In genomic region chr12:76512731-76513130, GRCm38 (mm10) we compare ENCODE assay signal across 13 mouse cellular contexts. TPM values are rescaled to one million over a fixed set of nuclear protein-coding genes. Genes with fewer than 3 reads are reported as not detected.
A peak's percentile ranks its signal among the peaks of the same experiment; 100 is the strongest.
DNase-seq lines count a peak whose midpoint lies in the region; ATAC-seq and TF ChIP-seq lines count a peak whose summit lies in the region.
"Had no signal": no experiment of that assay in that cellular context is flagged by ENCODE, and none has a peak within 500 bp of the region (broad histone marks: within the 10 kb centered on the region; RNA-seq: fewer than 3 reads in every experiment).

No protein-coding gene starts in this region.

- no peaks in the 10 kb centered on the region for H3K4me1 ChIP-seq in heart, embryonic 15.5 days (replicated peaks)

- H3K4me3 ChIP-seq in gastrocnemius, adult 2 months: no peak overlapping the region
- H3K4me3 ChIP-seq in heart, embryonic 15.5 days: no peak overlapping the region
- H3K4me3 ChIP-seq: hindbrain, embryonic 13.5 days had no signal

- WGBS in heart, embryonic 15.5 days: 19% methylated on average over 1 of the region's 1 CpGs

- no peak for ATAC-seq in heart, embryonic 15.5 days (replicated peaks; ENCODE audit: insufficient number of reproducible peaks, insufficient read depth, low FRiP score, low read depth)
- ATAC-seq: Patski had no signal

- H3K9me3 ChIP-seq in heart, embryonic 15.5 days (replicated peaks): no peaks in the 10 kb centered on the region
- H3K9me3 ChIP-seq: hindbrain, embryonic 13.5 days had no signal

- H3K4me2 ChIP-seq in heart, embryonic 15.5 days: no peak overlapping the region
- H3K4me2 ChIP-seq: hindbrain, embryonic 13.5 days had no signal

- TF ChIP-seq CTCF in gastrocnemius, adult 2 months (IDR thresholded peaks at IDR 0.05): no peak

- intact Hi-C loops in gastrocnemius, adult 2 months (cut with DNase I): no loop called here
- intact Hi-C loops in left cerebral cortex, postnatal 10 days (cut with DNase I): no loop called here

- no peak overlapping the region for H3K9ac ChIP-seq in heart, embryonic 15.5 days
- H3K9ac ChIP-seq: hindbrain, embryonic 13.5 days; liver, embryonic 14.5 days had no signal

- no peaks in the 10 kb centered on the region for H3K27me3 ChIP-seq in heart, embryonic 15.5 days
- H3K27me3 ChIP-seq: hindbrain, embryonic 13.5 days; Patski had no signal

- H3K27ac ChIP-seq in gastrocnemius, adult 2 months: peak overlapping the region; percentile 1; the same call in 1 of the 2 replicates
- peak overlapping the region; percentile 5; the same call in 1 of the 2 replicates for H3K27ac ChIP-seq in heart, embryonic 15.5 days
- H3K27ac ChIP-seq: hindbrain, embryonic 13.5 days; liver, embryonic 14.5 days had no signal

- DNase-seq in gastrocnemius, adult 2 months: no peak
- DNase-seq in gastrocnemius, postnatal 4 days (ENCODE audit: low spot score in 2 of 2): no peak
- peak; percentile 45 for DNase-seq in ovary, postnatal 36 days (ENCODE audit: low spot score)
- no peak for DNase-seq in ovary, postnatal 10 days (ENCODE audit: low spot score)
- DNase-seq in lung, postnatal 36 days: peak; percentile 57
- no peak for DNase-seq in left cerebral cortex, adult 18-20 months (ENCODE audit: low spot score in 2 of 2)
- no peak for DNase-seq in left cerebral cortex, postnatal 10 days (ENCODE audit: extremely low spot score in 1 of 2, low spot score in 2 of 2)
- DNase-seq: B cell, adult 2 months; midbrain, embryonic 14.5 days had no signal

- no peaks in the 10 kb centered on the region for H3K36me3 ChIP-seq in heart, embryonic 15.5 days
- H3K36me3 ChIP-seq: hindbrain, embryonic 13.5 days had no signal

RNA-seq across cellular contexts. Expression of gene Plekhg3, which starts 18.0 kb away (rescaled TPM):
- total RNA-seq in gastrocnemius, adult 2 months (2021): 1 to 10 TPM; 5.3 to 6.1 TPM
- total RNA-seq in gastrocnemius, postnatal 4 days (2021): 10 to 100 TPM; 23.2 to 27.6 TPM
- 7.1 and 11.1 TPM in 2 replicates for polyA plus RNA-seq in heart, embryonic 15.5 days (2015; fragmentation: Nextera tagmentation; extraction: Ambion mirVana)
- 10 to 100 TPM; 12.6 to 14.5 TPM for total RNA-seq in left cerebral cortex, adult 18-20 months (2021)
- total RNA-seq in left cerebral cortex, postnatal 10 days (2021): 1 to 10 TPM; 3.8 to 4.8 TPM

Comparison
In these comparisons a context has a peak if more than half of its experiments do, and no peak if none do; other contexts are left out.
1. DNase-seq: peak in ovary, postnatal 36 days (single experiment) and lung, postnatal 36 days (single experiment); none in gastrocnemius, adult 2 months (single experiment), gastrocnemius, postnatal 4 days (0 of 2), ovary, postnatal 10 days (single experiment), left cerebral cortex, adult 18-20 months (0 of 2) and left cerebral cortex, postnatal 10 days (0 of 2).